Mouse (Mus musculus) testis, adult 10 weeks (tissue): ENCODE measurements around the gene Arhgef16. TPM values are rescaled to one million over a fixed set of nuclear protein-coding genes. Genes with fewer than 3 reads are reported as not detected.

ENCODE experiments used
- polyA plus RNA-seq: library from polyadenylated mRNA; stranded (reverse); fragments of 350-450 nt; fragmentation: Illumina TruSeq; extraction: RNeasy Lipid Tissue Mini Kit (QIAGEN cat#74804); gene quantifications from one replicate; pipeline ENCODE4 v1.2.3, GENCODE M21; 2014; ENCODE audit warnings: low read depth, low replicate concordance

Arhgef16 gene
- polyA plus RNA-seq = not detected

GRCm38 (mm10) chr4:154301466-154301881 is at the start of gene Arhgef16:
Arhgef16 (minus strand) TSS chr4:154301676.

GRCm38 (mm10) chr4:154335761-154336160 is 34.3 kb upstream of the Arhgef16 start, which contains the start of gene B230104I21Rik:
B230104I21Rik (plus strand) TSS chr4:154336127.

Other genes starting within 250 kb of the Arhgef16 start
- not detected for gene Trp73, start 161.5 kb downstream of the Arhgef16 start, polyA plus RNA-seq
- gene Wrap73, start 159.3 kb downstream of the Arhgef16 start, polyA plus RNA-seq = 1.1 TPM
- 127 TPM for gene Tprgl, start 141.0 kb downstream of the Arhgef16 start, polyA plus RNA-seq
- gene Megf6, start 130.9 kb downstream of the Arhgef16 start, polyA plus RNA-seq = 0.04 TPM
- not detected for gene B230104I21Rik, start 34.5 kb upstream of the Arhgef16 start, polyA plus RNA-seq